Mouse (Mus musculus) midbrain, embryonic 14.5 days (tissue): ENCODE data around the gene Sirt4. TPM values are rescaled to one million over a fixed set of nuclear protein-coding genes. Genes with fewer than 3 reads are reported as not detected.
"Not testable (repeated sequence)": the region's sequence is repeated elsewhere in the genome, so short reads cannot be mapped to it uniquely, and the experiment has no call there.

Source experiments
- ATAC-seq: fragments of 200-750 bp; cut with Nextera tagmentation; 2 replicates; pipeline ENCODE4 v1.8.0; 2017; ENCODE audit warnings: moderate number of reproducible peaks, moderate library complexity; ENCODE audit not compliant: low FRiP score, low TSS enrichment
- DNase-seq: peaks from one replicate; pipeline ENCODE4 v3.0.0-alpha.2; 2015
- H3K27ac ChIP-seq: fragments of 300-500 bp; sonication (generic); replicated peaks from 2 replicates; pipeline ENCODE4 v1.5.1; 2014; ENCODE audit warnings: mild to moderate bottlenecking, low read depth, low read length, moderate library complexity
- H3K27me3 ChIP-seq: fragments of 300-500 bp; sonication (generic); 2 replicates; pipeline ENCODE4 v1.6.1; 2014; ENCODE audit warnings: low read length, control low read depth, mixed read lengths; ENCODE audit not compliant: control insufficient read depth, insufficient read depth
- H3K36me3 ChIP-seq: fragments of 300-500 bp; sonication (generic); 2 replicates; pipeline ENCODE4 v1.6.1; 2014; ENCODE audit warnings: low read length, control low read depth; ENCODE audit not compliant: control insufficient read depth, insufficient read depth
- H3K4me1 ChIP-seq: fragments of 300-500 bp; sonication (generic); 2 replicates; pipeline ENCODE4 v1.6.1; 2014; ENCODE audit warnings: mild to moderate bottlenecking, antibody characterized with exemption, low read length, control low read depth; ENCODE audit not compliant: control insufficient read depth, insufficient read depth
- H3K4me2 ChIP-seq: fragments of 300-500 bp; sonication (generic); 2 replicates; pipeline ENCODE4 v1.6.1; 2014; ENCODE audit warnings: mild to moderate bottlenecking, low read length, moderate library complexity
- H3K4me3 ChIP-seq: fragments of 300-500 bp; sonication (generic); replicated peaks from 2 replicates; pipeline ENCODE4 v1.5.1; 2014; ENCODE audit warnings: low read depth, low read length
- H3K9ac ChIP-seq: fragments of 300-500 bp; sonication (generic); replicated peaks from 2 replicates; pipeline ENCODE4 v1.6.1; 2014; ENCODE audit warnings: mild to moderate bottlenecking, low read length, moderate library complexity
- H3K9me3 ChIP-seq: fragments of 300-500 bp; sonication (generic); 2 replicates; pipeline ENCODE4 v1.6.1; 2016; ENCODE audit warnings: low read length, control low read depth, mixed read lengths; ENCODE audit not compliant: control insufficient read depth
- WGBS: fragments of 180-500 bp; shearing (Covaris S2); extraction: QIAGEN DNeasy Blood & Tissue Kit; methylation state at CpG from one replicate; pipeline ENCODE4 v1.1.7; 2014; 5-methylcytosine and 5-hydroxymethylcytosine counted together
- polyA plus RNA-seq: library from polyadenylated mRNA; unstranded; fragments of >200 nt; fragmentation: Nextera tagmentation; extraction: Ambion mirVana; gene quantifications from 2 replicates; pipeline ENCODE4 v1.2.1, GENCODE M21; 2014

Sirt4 gene
- polyA plus RNA-seq, 1 experiment from 2014 or later, result 23.8 TPM

GRCm38 (mm10) chr5:115500383-115500935, 15.9 kb upstream of the Sirt4 start:
- Histone ChIP-seq H3K4me1 (no peaks in the 10 kb centered on the region), H3K27me3 (no peaks in the 10 kb centered on the region), H3K4me2 (no peak overlapping the region), H3K27ac (no peak overlapping the region), H3K36me3 (no peaks in the 10 kb centered on the region), H3K9me3 (no peaks in the 10 kb centered on the region), H3K9ac (no peak overlapping the region), H3K4me3 (no peak overlapping the region)
- 87% methylated on average over 12 of the region's 12 CpGs for WGBS
- no peak for ATAC-seq
- no peak for DNase-seq

DNA sequence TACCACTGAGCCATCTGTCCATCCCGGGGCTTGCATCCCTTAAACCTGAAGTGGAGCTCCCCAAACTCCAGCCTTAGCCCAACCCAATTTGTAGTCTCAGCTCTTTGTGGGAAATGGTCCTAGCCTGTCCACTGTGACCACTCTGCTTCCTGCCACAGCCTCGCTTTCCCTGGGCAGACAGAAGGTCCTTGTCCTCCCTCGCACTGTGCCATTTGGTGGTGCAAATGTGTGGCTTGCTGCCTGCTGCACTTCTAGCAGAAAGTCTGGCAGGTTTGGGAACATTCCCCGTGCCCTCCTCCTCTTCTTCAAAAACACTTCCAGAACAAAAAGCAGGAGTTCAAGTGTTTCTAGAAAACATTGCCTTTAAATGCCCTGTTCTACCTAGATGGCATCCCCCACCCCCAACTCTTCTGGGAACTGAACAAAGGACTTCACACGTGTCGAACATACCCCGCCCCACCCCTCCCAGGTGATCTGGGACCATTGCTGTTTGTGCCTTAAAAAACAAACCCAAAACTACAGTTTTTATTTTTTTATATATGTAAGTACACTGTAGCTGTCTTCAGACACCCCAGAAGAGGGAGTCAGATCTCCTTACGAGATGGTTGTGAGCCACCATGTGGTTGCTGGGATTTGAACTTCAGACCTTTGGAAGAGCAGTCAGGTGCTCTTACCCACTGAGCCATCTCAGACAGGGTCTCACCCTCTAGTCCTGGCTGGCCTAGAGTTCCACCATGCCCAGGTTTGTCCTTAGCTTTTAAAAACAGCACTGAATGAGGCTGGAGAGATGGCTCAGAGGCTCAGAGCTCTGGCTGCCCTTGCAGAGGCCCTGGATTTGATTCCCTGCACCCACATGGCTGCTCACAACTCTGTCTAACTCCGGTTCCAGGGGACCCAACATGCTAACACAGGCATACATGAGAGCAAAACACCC, 14.0 kb upstream of the Sirt4 start:
- Histone ChIP-seq H3K9me3 (no peaks in the 10 kb centered on the region), H3K4me2 (no peak overlapping the region), H3K9ac (no peak overlapping the region), H3K27ac (no peak overlapping the region), H3K27me3 (no peaks in the 10 kb centered on the region), H3K4me3 (no peak overlapping the region), H3K4me1 (no peaks in the 10 kb centered on the region), H3K36me3 (no peaks in the 10 kb centered on the region)
- 64% methylated on average over 9 of the region's 9 CpGs for WGBS
- ATAC-seq (no peak), DNase-seq (no peak)

DNA sequence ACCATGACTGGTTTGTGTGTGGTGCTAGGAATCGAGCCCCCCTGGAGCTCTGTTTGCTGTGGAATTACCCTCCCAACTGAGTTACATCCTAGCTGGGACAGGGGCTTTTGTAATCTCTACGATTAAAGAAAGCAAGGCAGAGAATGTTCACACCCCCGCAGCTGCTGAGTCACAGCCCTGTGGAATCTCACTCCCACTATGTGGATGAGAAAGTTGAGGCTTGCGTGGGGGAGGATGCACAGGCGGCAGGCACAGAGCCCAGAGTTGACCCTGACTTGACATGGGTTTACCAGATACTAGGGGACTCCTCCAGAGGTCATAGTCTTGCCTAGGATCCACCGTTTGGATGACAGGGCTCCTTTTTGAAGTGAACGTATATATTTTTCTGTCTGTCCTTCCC, 12.5 kb upstream of the Sirt4 start:
- ATAC-seq (no peak), DNase-seq (no peak)
- Histone ChIP-seq H3K4me1 (peaks cover 4% of the 10 kb centered on the region), H3K4me2 (no peak overlapping the region), H3K27ac (no peak overlapping the region), H3K27me3 (no peaks in the 10 kb centered on the region), H3K9me3 (no peaks in the 10 kb centered on the region), H3K9ac (no peak overlapping the region), H3K36me3 (no peaks in the 10 kb centered on the region), H3K4me3 (no peak overlapping the region)
- WGBS, result 80% methylated on average over 7 of the region's 7 CpGs

- not testable (repeated sequence) for H3K27me3 ChIP-seq, H3K9ac ChIP-seq, H3K36me3 ChIP-seq, DNase-seq, H3K9me3 ChIP-seq, H3K4me2 ChIP-seq, H3K4me3 ChIP-seq, ATAC-seq, H3K27ac ChIP-seq, H3K4me1 ChIP-seq
- WGBS, result 72% methylated on average over 3 of the region's 3 CpGs
These were observed 11.1 kb upstream of the Sirt4 start for GRCm38 (mm10) chr5:115495618-115496017.

DNA sequence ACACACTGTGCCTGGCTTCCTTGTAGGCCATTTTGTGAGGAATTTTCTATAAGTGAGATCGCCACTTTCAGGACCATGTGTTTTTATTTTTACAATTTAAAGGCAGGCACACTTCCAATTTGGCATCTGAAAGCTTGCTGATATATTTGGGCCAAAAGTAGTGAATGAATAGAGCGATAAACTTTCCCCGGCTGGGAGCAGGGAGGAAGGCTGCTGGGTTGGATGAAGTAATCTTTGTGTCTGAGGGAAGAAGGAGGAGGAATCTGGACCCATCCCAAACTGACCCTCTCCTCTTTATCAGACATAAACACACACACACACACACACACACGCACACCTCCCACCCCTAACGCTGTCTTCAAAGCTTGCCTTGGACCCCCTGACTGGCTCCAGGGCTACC, 8.9 kb upstream of the Sirt4 start:
- DNase-seq (no peak), ATAC-seq (no peak)
- Histone ChIP-seq H3K27ac (no peak overlapping the region), H3K27me3 (no peaks in the 10 kb centered on the region), H3K9me3 (no peaks in the 10 kb centered on the region), H3K36me3 (no peaks in the 10 kb centered on the region), H3K9ac (0 out of 2 replicates have a peak overlapping the region, but pooled peaks have one; percentile 9), H3K4me2 (no peak overlapping the region), H3K4me1 (peaks cover 12% of the 10 kb centered on the region), H3K4me3 (no peak overlapping the region)
- 75% methylated on average over 5 of the region's 5 CpGs for WGBS

- H3K9me3 ChIP-seq, result no peaks in the 10 kb centered on the region
- H3K4me1 ChIP-seq, result peaks cover 12% of the 10 kb centered on the region
- no peak overlapping the region for H3K4me3 ChIP-seq
- no peak for ATAC-seq
- no peak overlapping the region for H3K27ac ChIP-seq
- no peaks in the 10 kb centered on the region for H3K27me3 ChIP-seq
- no peaks in the 10 kb centered on the region for H3K36me3 ChIP-seq
- no peak for DNase-seq
- WGBS, result 78% methylated on average over 6 of the region's 6 CpGs
- H3K4me2 ChIP-seq, result no peak overlapping the region
- no peak overlapping the region for H3K9ac ChIP-seq
These were observed 8.3 kb upstream of the Sirt4 start for GRCm38 (mm10) chr5:115492711-115493335.

GRCm38 (mm10) chr5:115491771-115492322, 7.3 kb upstream of the Sirt4 start:
- DNase-seq (no peak), ATAC-seq (no peak)
- Histone ChIP-seq H3K9ac (peak overlapping the region; percentile 39), H3K9me3 (no peaks in the 10 kb centered on the region), H3K36me3 (no peaks in the 10 kb centered on the region), H3K4me1 (peaks cover 12% of the 10 kb centered on the region), H3K4me3 (peak overlapping the region; percentile 10), H3K4me2 (peak overlapping the region; percentile 53), H3K27me3 (no peaks in the 10 kb centered on the region), H3K27ac (no peak overlapping the region)
- WGBS, result 5% methylated on average over 28 of the region's 28 CpGs

DNA sequence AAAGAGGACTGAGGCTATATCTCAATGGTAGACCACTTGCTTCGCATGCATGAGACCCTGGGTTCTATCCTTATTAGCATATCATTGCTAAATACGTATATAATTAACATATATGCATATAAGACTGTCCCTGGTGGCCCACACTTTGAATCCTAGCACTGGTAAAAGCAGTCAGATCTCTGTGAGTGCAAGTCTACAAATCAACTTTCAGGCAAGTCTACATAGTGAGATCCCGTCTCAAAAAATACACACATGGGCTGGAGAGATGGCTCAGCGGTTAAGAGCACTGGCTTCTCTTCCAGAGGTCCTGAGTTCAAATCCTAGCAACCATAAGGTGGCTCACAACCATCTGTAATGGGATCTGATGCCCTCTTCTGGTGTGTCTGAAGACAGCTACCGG, 6.6 kb upstream of the Sirt4 start:
- Histone ChIP-seq H3K4me1 (peaks cover 12% of the 10 kb centered on the region), H3K27ac (no peak overlapping the region), H3K4me2 (peak overlapping the region; percentile 87), H3K9me3 (no peaks in the 10 kb centered on the region), H3K27me3 (no peaks in the 10 kb centered on the region), H3K4me3 (no peak overlapping the region), H3K36me3 (no peaks in the 10 kb centered on the region), H3K9ac (no peak overlapping the region)
- ATAC-seq (no peak), DNase-seq (no peak)
- 28% methylated on average over 5 of the region's 5 CpGs for WGBS
